Mouse (Mus musculus) bone marrow macrophage, adult 2 months (primary cell): ENCODE data around the gene Clk1.

Experiments
- CTCF ChIP-seq: IDR thresholded peaks from 2 replicates; pipeline ENCODE4 v1.5.1; 2012; ENCODE audit warnings: low read depth, mild to moderate bottlenecking, low read length, moderate library complexity
- POLR2A ChIP-seq: IDR thresholded peaks from 2 replicates; pipeline ENCODE4 v1.6.1; 2012; ENCODE audit warnings: mild to moderate bottlenecking, low read depth, low read length, borderline replicate concordance

DNA sequence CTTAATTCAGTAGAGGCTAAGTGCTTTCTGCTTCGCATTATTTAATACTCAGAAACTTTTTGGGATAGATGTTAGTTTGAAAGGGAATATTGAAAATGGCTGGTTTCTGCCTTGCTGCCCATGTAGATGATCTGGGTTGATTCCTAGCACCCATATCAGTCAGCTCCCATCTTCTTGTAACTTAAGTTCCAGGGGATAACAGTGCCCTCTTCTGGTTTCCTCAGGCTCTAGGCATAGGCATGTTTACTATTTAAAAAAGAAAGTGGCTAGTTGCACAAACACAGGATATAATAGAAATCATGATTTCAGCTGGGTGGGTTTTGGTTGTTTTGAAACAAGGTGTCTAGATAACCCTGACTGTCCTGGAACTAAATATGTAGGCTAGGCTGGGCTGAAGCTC, 27.7 kb downstream of the Clk1 start:
- TF ChIP-seq POLR2A (no peak), CTCF (no peak)
